Mouse (Mus musculus) heart, embryonic 10.5 days (tissue): Measurements from ENCODE around the gene Letm1. TPM values are rescaled to one million over a fixed set of nuclear protein-coding genes. Genes with fewer than 3 reads are reported as not detected.

Experiments used
- DNase-seq: peaks from one replicate; pipeline ENCODE4 v3.0.0-alpha.2; 2017; ENCODE audit warnings: low spot score
- H3K27ac ChIP-seq: fragments of 300-500 bp; sonication (generic); 2 replicates; pipeline ENCODE4 v1.5.1; 2016; ENCODE audit warnings: mild to moderate bottlenecking
- H3K27me3 ChIP-seq: fragments of 300-500 bp; sonication (generic); 2 replicates; pipeline ENCODE4 v1.6.1; 2016; ENCODE audit warnings: mild to moderate bottlenecking; ENCODE audit not compliant: poor library complexity, insufficient read depth, severe bottlenecking
- H3K36me3 ChIP-seq: fragments of 300-500 bp; sonication (generic); 2 replicates; pipeline ENCODE4 v1.6.1; 2016; ENCODE audit warnings: mild to moderate bottlenecking, moderate library complexity
- H3K4me1 ChIP-seq: fragments of 300-500 bp; sonication (generic); 2 replicates; pipeline ENCODE4 v1.6.1; 2016; ENCODE audit warnings: mild to moderate bottlenecking
- H3K4me3 ChIP-seq: fragments of 300-500 bp; sonication (generic); 2 replicates; pipeline ENCODE4 v1.5.1; 2016; ENCODE audit warnings: mild to moderate bottlenecking, moderate library complexity
- H3K9me3 ChIP-seq: fragments of 300-500 bp; sonication (generic); 2 replicates; pipeline ENCODE4 v1.6.1; 2016; ENCODE audit warnings: mild to moderate bottlenecking, moderate library complexity
- WGBS: fragments of 180-500 bp; shearing (Covaris S2); methylation state at CpG from one replicate; pipeline ENCODE4 v1.1.7; 2016; 5-methylcytosine and 5-hydroxymethylcytosine counted together
- polyA plus RNA-seq: library from polyadenylated mRNA; unstranded; fragments of >200 nt; fragmentation: Nextera tagmentation; extraction: Ambion mirVana; gene quantifications from 2 replicates; pipeline ENCODE4 v1.2.1, GENCODE M21; 2016

Gene Letm1
- polyA plus RNA-seq: 53.2 and 56.3 TPM in 2 replicates

GRCm38 (mm10) chr5:33782345-33782998 is at the start of gene Letm1:
Gene Letm1, minus strand, starts transcription at chr5:33782817.
- Histone ChIP-seq H3K9me3 (no peaks in the 10 kb centered on the region), H3K36me3 (peaks cover 7% of the 10 kb centered on the region), H3K27me3 (no peaks in the 10 kb centered on the region), H3K27ac (peak within 1 kb of the TSS; percentile 90), H3K4me1 (peaks cover 24% of the 10 kb centered on the region), H3K4me3 (peak within 1 kb of the TSS; percentile 79)
- under 1% methylated on average over 65 of the region's 65 CpGs for WGBS
- peak; percentile 99 for DNase-seq

DNA sequence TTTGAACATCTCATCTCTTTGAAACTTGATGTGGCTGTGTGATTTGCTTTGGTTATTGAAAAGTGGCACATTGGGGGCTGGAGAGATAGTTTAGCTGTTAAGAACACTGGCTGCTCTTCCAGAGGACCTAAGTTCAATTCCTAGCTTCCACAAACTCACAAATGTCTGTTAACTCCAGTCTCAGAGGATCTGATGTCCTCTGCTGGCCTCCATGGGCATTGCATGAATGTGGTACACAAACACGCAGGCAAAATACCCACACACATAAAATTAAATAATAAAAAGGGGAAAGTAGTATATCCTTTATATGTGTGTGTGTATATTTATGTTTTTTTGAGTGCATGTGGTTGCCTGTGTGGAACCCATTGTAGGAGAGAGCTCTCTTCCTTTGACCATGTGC is 48.2 kb upstream of the Letm1 start:
- no peaks in the 10 kb centered on the region; the same call in 1 of the 2 replicates for H3K4me1 ChIP-seq
- 69% methylated on average over 1 of the region's 1 CpGs for WGBS
- H3K9me3 ChIP-seq: no peaks in the 10 kb centered on the region
- peaks cover 11% of the 10 kb centered on the region; the same call in 1 of the 2 replicates for H3K36me3 ChIP-seq
- H3K27me3 ChIP-seq: no peaks in the 10 kb centered on the region
- DNase-seq: no peak
- H3K4me3 ChIP-seq: no peak overlapping the region
- no peak overlapping the region for H3K27ac ChIP-seq

- no peak for DNase-seq
- H3K27me3 ChIP-seq: no peaks in the 10 kb centered on the region
- H3K9me3 ChIP-seq: no peaks in the 10 kb centered on the region
- no peak overlapping the region for H3K4me3 ChIP-seq
- H3K4me1 ChIP-seq: peaks cover 4% of the 10 kb centered on the region; the same call in 1 of the 2 replicates
- no peak overlapping the region for H3K27ac ChIP-seq
- peaks cover 14% of the 10 kb centered on the region; the same call in 1 of the 2 replicates for H3K36me3 ChIP-seq
- 88% methylated on average over 3 of the region's 3 CpGs for WGBS
These were observed 47.3 kb upstream of the Letm1 start for GRCm38 (mm10) chr5:33829958-33830357.

GRCm38 (mm10) chr5:33828107-33828506 is 45.5 kb upstream of the Letm1 start:
- Histone ChIP-seq H3K27me3 (no peaks in the 10 kb centered on the region), H3K4me1 (peaks cover 16% of the 10 kb centered on the region; the same call in 1 of the 2 replicates), H3K27ac (no peak overlapping the region), H3K36me3 (peaks cover 18% of the 10 kb centered on the region), H3K9me3 (no peaks in the 10 kb centered on the region), H3K4me3 (no peak overlapping the region)
- DNase-seq: no peak
- WGBS: 91% methylated on average over 8 of the region's 8 CpGs

- DNase-seq: no peak
- H3K36me3 ChIP-seq: peaks cover 8% of the 10 kb centered on the region
- H3K4me1 ChIP-seq: peaks cover 24% of the 10 kb centered on the region; the same call in 1 of the 2 replicates
- no peaks in the 10 kb centered on the region for H3K27me3 ChIP-seq
- no peak overlapping the region for H3K4me3 ChIP-seq
- no peak overlapping the region for H3K27ac ChIP-seq
- no peaks in the 10 kb centered on the region for H3K9me3 ChIP-seq
These were observed 43.4 kb upstream of the Letm1 start for GRCm38 (mm10) chr5:33826001-33826400.

- peaks cover 37% of the 10 kb centered on the region for H3K4me1 ChIP-seq
- WGBS: 51% methylated on average over 3 of the region's 3 CpGs
These were observed 39.8 kb upstream of the Letm1 start for GRCm38 (mm10) chr5:33822456-33822855.

GRCm38 (mm10) chr5:33821901-33822427 is 39.3 kb upstream of the Letm1 start:
- no peak overlapping the region for H3K27ac ChIP-seq
- H3K27me3 ChIP-seq: no peaks in the 10 kb centered on the region
- peaks cover 8% of the 10 kb centered on the region for H3K36me3 ChIP-seq
- no peak for DNase-seq
- H3K4me1 ChIP-seq: peaks cover 37% of the 10 kb centered on the region
- H3K9me3 ChIP-seq: no peaks in the 10 kb centered on the region
- 53% methylated on average over 2 of the region's 2 CpGs for WGBS
- H3K4me3 ChIP-seq: peak overlapping the region; percentile 100

More at GRCm38 (mm10) chr5:33822456-33822855, 39.8 kb upstream of the Letm1 start:
- no peak for DNase-seq
- Histone ChIP-seq H3K4me3 (peak overlapping the region; percentile 100), H3K36me3 (peaks cover 8% of the 10 kb centered on the region), H3K27me3 (no peaks in the 10 kb centered on the region), H3K9me3 (no peaks in the 10 kb centered on the region), H3K27ac (no peak overlapping the region)

- DNase-seq: peak; percentile 84
- WGBS: under 1% methylated on average over 107 of the region's 121 CpGs
- H3K9me3 ChIP-seq: no peaks in the 10 kb centered on the region
- peak overlapping the region; percentile 99 for H3K27ac ChIP-seq
- H3K4me3 ChIP-seq: peak overlapping the region; percentile 100
- peaks cover 42% of the 10 kb centered on the region for H3K4me1 ChIP-seq
- H3K36me3 ChIP-seq: peaks cover 8% of the 10 kb centered on the region
- H3K27me3 ChIP-seq: no peaks in the 10 kb centered on the region
These were observed 38.4 kb upstream of the Letm1 start for GRCm38 (mm10) chr5:33820733-33821621.

DNA sequence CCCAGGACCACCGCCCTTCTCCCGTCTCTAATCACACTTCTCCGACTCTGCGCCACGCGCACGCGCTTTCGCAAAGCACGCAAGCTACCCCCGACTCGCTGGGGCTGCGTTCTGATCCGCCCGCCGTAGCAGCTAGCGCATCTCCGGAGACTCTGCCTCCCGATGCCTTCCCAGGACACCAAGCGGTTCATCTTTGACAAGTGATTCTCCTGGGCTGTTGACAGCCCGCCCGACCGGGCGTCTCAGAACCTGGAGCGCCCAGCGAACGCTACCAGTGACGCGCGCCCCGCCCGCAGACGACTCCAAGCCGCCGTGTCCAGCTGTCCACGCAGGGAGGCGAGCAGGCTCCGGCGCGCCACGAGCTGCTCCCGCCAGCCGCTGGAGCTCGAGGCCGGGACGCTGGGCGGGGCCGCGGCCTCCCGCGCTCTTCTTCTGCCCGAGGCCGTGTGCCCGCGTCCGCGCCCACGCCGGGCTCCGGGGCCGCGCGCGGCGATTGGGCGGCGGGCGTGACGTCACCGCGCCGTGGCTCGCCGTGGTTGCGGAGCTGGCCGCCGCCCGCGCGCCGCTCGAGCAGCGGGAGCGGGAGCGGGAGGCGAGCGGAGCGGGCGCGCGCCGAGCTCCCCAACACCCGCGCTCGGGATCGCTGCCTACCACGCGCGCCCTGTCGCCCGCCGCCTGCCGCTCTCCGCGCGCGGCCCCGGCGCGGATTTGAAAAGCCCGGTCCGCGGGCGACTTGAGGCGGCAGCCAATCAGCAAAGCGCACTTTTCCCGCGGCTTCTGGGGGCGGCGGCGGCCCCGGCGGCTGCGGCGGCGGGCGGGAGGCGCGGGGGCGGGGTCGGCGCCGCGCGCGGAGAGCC is 37.5 kb upstream of the Letm1 start, which contains the start of gene Nsd2:
Nsd2 (plus strand) TSS at position 850 of the 857 bp plus-strand sequence.
- H3K9me3 ChIP-seq: no peaks in the 10 kb centered on the region
- DNase-seq: peak; percentile 88
- WGBS: 1% methylated on average over 127 of the region's 136 CpGs
- peaks cover 39% of the 10 kb centered on the region for H3K4me1 ChIP-seq
- H3K36me3 ChIP-seq: peaks cover 5% of the 10 kb centered on the region
- peak within 1 kb of the TSS; percentile 100 for H3K4me3 ChIP-seq
- H3K27ac ChIP-seq: peak within 1 kb of the TSS; percentile 99
- H3K27me3 ChIP-seq: no peaks in the 10 kb centered on the region

DNA sequence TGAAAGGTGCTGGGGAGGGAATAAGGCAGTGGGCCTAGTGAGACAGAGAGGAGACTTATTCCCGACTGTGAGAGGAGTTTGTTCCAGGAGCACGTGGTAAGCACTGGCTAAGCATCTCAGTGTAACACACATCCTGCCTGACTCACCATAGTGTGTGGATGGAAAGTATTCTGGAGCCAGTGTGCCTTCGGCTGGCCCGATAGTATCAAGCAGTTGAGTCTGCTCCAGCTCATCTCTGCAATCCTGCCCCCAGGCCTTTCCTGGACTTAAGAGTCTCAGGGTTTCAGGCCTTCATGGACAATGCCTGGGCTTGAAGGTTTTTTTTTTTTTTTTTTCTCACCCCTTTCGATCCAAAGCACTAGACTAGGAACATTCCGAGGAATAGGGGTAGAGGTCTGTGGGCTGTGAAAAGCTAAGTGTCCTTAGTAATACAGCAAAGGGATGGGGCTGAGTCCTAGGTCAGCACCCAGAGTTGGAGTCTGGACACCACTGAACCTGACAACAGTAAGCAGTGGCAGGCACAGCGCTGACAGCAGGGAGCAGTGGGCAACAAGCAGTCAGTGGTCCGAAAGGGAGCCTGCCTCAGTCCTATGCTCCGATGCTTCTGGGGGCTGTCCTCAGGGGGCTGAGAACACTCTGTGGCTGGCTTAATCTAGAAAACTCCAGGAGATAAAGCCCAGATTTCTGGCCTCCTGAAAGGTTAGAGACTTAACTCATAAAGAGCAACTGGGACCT is 36.7 kb upstream of the Letm1 start:
- 18% methylated on average over 9 of the region's 9 CpGs for WGBS
- H3K36me3 ChIP-seq: peaks cover 2% of the 10 kb centered on the region
- peak overlapping the region; percentile 99 for H3K27ac ChIP-seq
- peaks cover 32% of the 10 kb centered on the region for H3K4me1 ChIP-seq
- H3K4me3 ChIP-seq: peak overlapping the region; percentile 100
- no peaks in the 10 kb centered on the region for H3K9me3 ChIP-seq
- peak; percentile 79 for DNase-seq
- no peaks in the 10 kb centered on the region for H3K27me3 ChIP-seq

DNA sequence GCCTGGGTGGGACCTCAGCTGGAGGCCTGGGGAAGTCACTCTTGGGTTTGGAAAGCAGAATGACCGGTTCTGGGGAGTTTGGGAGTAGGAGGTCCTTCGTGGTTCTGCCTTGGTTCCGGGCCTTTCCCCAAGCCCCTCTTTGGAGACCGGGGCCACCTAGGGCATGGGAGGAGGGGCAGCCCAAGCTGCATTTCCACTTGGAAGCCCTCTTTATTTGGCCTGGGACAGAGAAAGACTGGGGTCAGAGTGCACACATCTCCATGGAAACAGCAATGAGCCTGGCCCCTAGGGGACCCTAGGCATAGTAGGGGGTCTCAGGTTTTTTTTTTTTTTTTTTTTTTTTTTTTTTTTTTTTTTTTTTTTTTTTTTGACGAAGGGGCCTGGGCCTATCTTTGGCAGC is 35.5 kb upstream of the Letm1 start:
- Histone ChIP-seq H3K9me3 (no peaks in the 10 kb centered on the region), H3K27me3 (no peaks in the 10 kb centered on the region), H3K27ac (no peak overlapping the region), H3K36me3 (no peaks in the 10 kb centered on the region), H3K4me1 (peaks cover 26% of the 10 kb centered on the region), H3K4me3 (no peak overlapping the region)
- 45% methylated on average over 5 of the region's 5 CpGs for WGBS
- DNase-seq: no peak
